Mouse (Mus musculus): Measurements from ENCODE around the gene 1700034J05Rik. TPM values are rescaled to one million over a fixed set of nuclear protein-coding genes. Genes with fewer than 3 reads are reported as not detected.

1700034J05Rik gene
- total and polyA plus RNA-seq, 3 experiments, result not detected

DNA sequence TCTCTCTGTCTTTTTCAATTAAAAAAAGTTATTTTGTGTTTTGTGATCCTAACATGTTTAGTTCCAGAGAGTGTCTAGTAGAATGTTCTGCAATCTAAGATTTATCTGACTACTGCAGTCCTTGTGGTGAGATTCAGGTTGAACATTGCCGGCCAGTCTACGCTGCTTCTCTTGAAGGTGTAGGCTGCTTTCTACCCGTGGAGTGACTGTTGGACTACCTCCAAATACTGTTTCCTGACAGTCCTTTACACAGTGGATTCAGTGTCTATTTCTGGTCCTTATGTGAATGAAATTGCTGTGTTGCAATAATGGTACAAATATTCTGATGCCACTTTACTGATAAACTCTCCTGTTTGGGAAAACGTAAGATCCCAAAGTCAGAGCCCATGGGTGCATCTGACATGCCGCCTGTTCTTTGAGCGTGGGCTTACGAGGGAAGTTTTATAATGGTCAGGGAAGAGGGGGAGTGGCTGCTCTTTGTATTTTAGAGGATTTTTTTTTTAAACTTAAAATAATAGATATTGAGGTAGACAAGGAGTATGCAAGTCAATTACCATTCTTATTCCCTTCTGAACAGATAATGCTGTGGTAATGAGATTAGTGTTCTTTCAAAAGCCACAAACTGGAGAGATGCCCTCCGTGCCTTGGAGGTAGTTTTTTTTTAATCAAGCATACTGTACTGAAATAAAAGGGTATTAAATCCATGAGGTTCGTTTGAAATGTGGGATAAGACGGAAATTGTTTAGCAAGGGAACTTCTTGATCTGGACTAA is 4.4 kb downstream of the 1700034J05Rik start:
- in situ Hi-C loops (cut with MboI; ENCODE audit: low pct_ligation_motif_present, low pct_unique_long_range_greater_than_20kb, low sequenced_read_pairs) (no loop called here), dilution Hi-C loops (cut with MboI; ENCODE audit: extremely low pct_ligation_motif_present, extremely low pct_unique_long_range_greater_than_20kb, low sequenced_read_pairs) (no loop called here)
- H3K4me3 ChIP-seq (replicated peaks in 1 of 3; ENCODE audit: low read depth in 2 of 3, low read length in 2 of 3, poor library complexity in 1 of 3), result no peak overlapping the region
- peaks cover 0 to 3% of the 10 kb centered on the region in 2 experiments for H3K36me3 ChIP-seq (replicated peaks in 1 of 2; ENCODE audit: control insufficient read depth in 1 of 2, insufficient read depth in 1 of 2, low read length in 1 of 2)
- no peak overlapping the region for H3K4me2 ChIP-seq (ENCODE audit: insufficient read depth, low read depth, poor library complexity, severe bottlenecking)
- no peaks in the 10 kb centered on the region for H3K79me2 ChIP-seq (replicated peaks; ENCODE audit: control insufficient read depth, extremely low read depth, insufficient read depth, poor library complexity, severe bottlenecking)
- TF ChIP-seq SMC3 (IDR thresholded peaks at IDR 0.05; ENCODE audit: low read depth, low read length), result no peak
- no peak for TF ChIP-seq UBTF (IDR thresholded peaks at IDR 0.05; ENCODE audit: low read depth, low read length)
- no peak for TF ChIP-seq MXI1 (IDR thresholded peaks at IDR 0.05; ENCODE audit: low read depth, low read length)
- TF ChIP-seq MAZ (IDR thresholded peaks at IDR 0.05; ENCODE audit: low read depth, low read length), result no peak
- peaks cover 2 to 7% of the 10 kb centered on the region in 2 experiments; a peak in 3 of 4 replicates for H3K4me1 ChIP-seq (ENCODE audit: control insufficient read depth in 1 of 2, insufficient read depth in 2 of 2)
- no peak overlapping the region for H3K27ac ChIP-seq (ENCODE audit: insufficient read depth, low read depth)
- H3K9ac ChIP-seq (ENCODE audit: insufficient read depth, low read depth), result no peak overlapping the region
- DNase-seq (ENCODE audit: extremely low read depth), result no peak
- H3K9me3 ChIP-seq (replicated peaks; ENCODE audit: low read length), result no peaks in the 10 kb centered on the region
- H3K27me3 ChIP-seq (replicated peaks), result no peaks in the 10 kb centered on the region

DNA sequence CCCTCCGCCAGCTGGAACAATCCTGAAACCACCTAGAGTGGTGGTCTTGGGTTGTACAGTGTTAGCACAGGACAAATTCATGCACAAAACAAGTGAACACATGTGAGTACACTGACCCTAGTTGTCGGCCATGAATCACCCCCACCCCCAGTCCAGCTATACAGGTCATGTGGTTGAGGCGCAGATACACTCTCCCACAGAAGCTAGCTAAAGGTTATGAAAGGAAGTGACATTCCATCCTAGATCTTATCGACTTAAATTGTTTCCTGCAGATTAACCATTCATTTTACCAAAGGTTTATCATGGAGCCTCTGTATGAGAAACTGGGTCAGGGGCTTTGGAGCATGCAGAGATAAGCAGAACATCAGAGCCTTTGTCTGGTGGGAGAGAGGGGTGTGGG is 7.0 kb downstream of the 1700034J05Rik start:
- H3K4me3 ChIP-seq (replicated peaks in 1 of 3; ENCODE audit: low read depth in 2 of 3, low read length in 2 of 3, poor library complexity in 1 of 3), result no peak overlapping the region
- no peaks in the 10 kb centered on the region for H3K9me3 ChIP-seq (replicated peaks; ENCODE audit: low read length)
- DNase-seq (ENCODE audit: extremely low read depth), result no peak
- no peak overlapping the region for H3K4me2 ChIP-seq (ENCODE audit: insufficient read depth, low read depth, poor library complexity, severe bottlenecking)
- H3K27ac ChIP-seq (ENCODE audit: insufficient read depth, low read depth), result no peak overlapping the region
- TF ChIP-seq JUN (IDR thresholded peaks at IDR 0.05; ENCODE audit: insufficient read depth, low read depth, low read length) (no peak), NELFE (IDR thresholded peaks at IDR 0.05; ENCODE audit: low read depth, low read length) (no peak), IRF4 (IDR thresholded peaks at IDR 0.05; ENCODE audit: low read depth, low read length) (no peak), MAFK (IDR thresholded peaks at IDR 0.05; ENCODE audit: insufficient replicate concordance, low read length) (no peak), MAX (IDR thresholded peaks at IDR 0.05; ENCODE audit: low read length) (no peak), PAX5 (IDR thresholded peaks at IDR 0.05; ENCODE audit: low read length) (no peak), KAT2A (IDR thresholded peaks at IDR 0.05; ENCODE audit: insufficient replicate concordance, low read length) (no peak), EP300 (IDR thresholded peaks at IDR 0.05; ENCODE audit: low read length) (no peak), MXI1 (IDR thresholded peaks at IDR 0.05; ENCODE audit: low read depth, low read length) (no peak), CTCF (conservative IDR thresholded peaks at IDR 0.05 in 1 of 2, IDR thresholded peaks at IDR 0.05 in 1 of 2; ENCODE audit: low read depth in 2 of 2, low read length in 2 of 2) (no peak), CHD1 (IDR thresholded peaks at IDR 0.05; ENCODE audit: low read depth, low read length) (no peak), CHD2 (IDR thresholded peaks at IDR 0.05; ENCODE audit: low read length) (no peak), ZC3H11A (IDR thresholded peaks at IDR 0.05; ENCODE audit: low read depth, low read length) (no peak), BHLHE40 (IDR thresholded peaks at IDR 0.05; ENCODE audit: low read depth, low read length) (no peak), NRF1 (IDR thresholded peaks at IDR 0.05; ENCODE audit: low read depth, low read length) (no peak), MAZ (IDR thresholded peaks at IDR 0.05; ENCODE audit: low read depth, low read length) (no peak), TBP (conservative IDR thresholded peaks at IDR 0.05; ENCODE audit: low read depth, low read length) (no peak), USF2 (conservative IDR thresholded peaks at IDR 0.05; ENCODE audit: low read depth, low read length) (no peak)
- peaks cover 2 to 8% of the 10 kb centered on the region in 2 experiments; a peak in 2 of 4 replicates for H3K4me1 ChIP-seq (ENCODE audit: control insufficient read depth in 1 of 2, insufficient read depth in 2 of 2)
- H3K9ac ChIP-seq (ENCODE audit: insufficient read depth, low read depth), result no peak overlapping the region
- in situ Hi-C loops (cut with MboI; ENCODE audit: low pct_ligation_motif_present, low pct_unique_long_range_greater_than_20kb, low sequenced_read_pairs) (no loop called here), dilution Hi-C loops (cut with MboI; ENCODE audit: extremely low pct_ligation_motif_present, extremely low pct_unique_long_range_greater_than_20kb, low sequenced_read_pairs) (no loop called here)
- H3K27me3 ChIP-seq (replicated peaks), result no peaks in the 10 kb centered on the region
- no peaks in the 10 kb centered on the region for H3K36me3 ChIP-seq (replicated peaks in 1 of 2; ENCODE audit: control insufficient read depth in 1 of 2, insufficient read depth in 1 of 2, low read length in 1 of 2)
- H3K79me2 ChIP-seq (replicated peaks; ENCODE audit: control insufficient read depth, extremely low read depth, insufficient read depth, poor library complexity, severe bottlenecking), result no peaks in the 10 kb centered on the region

All from CH12.LX (cell line).